Mouse (Mus musculus): ENCODE results near the gene Gm6337. TPM values are rescaled to one million over a fixed set of nuclear protein-coding genes. Genes with fewer than 3 reads are reported as not detected.
"Not testable (repeated sequence)": the region's sequence is repeated elsewhere in the genome, so short reads cannot be mapped to it uniquely, and the experiment has no call there.

Gm6337 gene
- polyA plus RNA-seq (2016; fragmentation: Nextera tagmentation; extraction: Ambion mirVana) = not detected in 2 replicates

DNA sequence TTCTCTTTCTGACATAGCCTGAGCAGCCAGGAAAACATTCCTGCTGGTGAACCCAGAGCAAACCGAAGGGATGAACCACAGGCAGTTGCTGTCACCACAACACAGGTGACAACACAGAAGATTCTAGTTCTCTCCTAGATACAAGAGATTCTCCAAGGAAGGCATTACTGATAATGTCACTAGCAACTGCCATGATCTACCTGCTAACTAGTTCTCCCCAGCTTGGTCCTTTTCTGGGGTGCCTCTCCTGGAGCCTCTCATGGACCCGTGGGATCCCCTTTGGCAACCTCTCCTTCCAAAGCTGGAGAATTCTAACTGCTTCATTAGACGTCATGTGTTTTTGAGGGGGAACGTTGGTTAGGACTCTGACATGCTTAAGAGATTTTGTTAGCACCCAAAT, at the start of gene Gm6337:
Gene Gm6337, minus strand, starts transcription at position 101 of the 400 bp plus-strand sequence.
- not testable (repeated sequence) for H3K4me3 ChIP-seq; H3K27ac ChIP-seq (replicated peaks); H3K36me3 ChIP-seq (replicated peaks); H3K4me1 ChIP-seq; H3K27me3 ChIP-seq (replicated peaks; ENCODE audit: low read depth, poor library complexity, severe bottlenecking); DNase-seq (ENCODE audit: low spot score); H3K9me3 ChIP-seq
- 93% methylated on average over 4 of the region's 4 CpGs for WGBS

DNA sequence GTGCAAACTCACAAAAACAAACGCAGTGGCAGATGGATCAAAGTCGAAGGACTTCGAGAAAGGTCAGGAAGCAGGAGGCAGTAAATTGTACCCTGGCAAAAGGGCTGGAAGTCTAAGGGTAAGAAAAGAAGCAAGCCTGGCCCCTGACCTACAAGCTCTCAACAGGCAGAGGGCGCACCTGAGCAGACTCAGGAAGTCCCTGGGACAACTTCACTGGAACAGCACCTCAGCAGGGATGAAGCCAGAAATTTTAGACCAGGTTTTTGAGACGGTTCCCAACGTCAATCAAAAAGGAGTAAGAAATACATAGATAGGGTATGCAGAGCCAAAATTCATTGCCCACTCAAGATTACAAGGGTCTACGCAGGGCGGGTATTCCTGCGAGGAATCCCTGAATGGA, 49.4 kb upstream of the Gm6337 start:
- peak overlapping the region; percentile 53; the same call in 1 of the 2 replicates for H3K4me3 ChIP-seq
- not testable (repeated sequence) for H3K27me3 ChIP-seq (replicated peaks; ENCODE audit: low read depth, poor library complexity, severe bottlenecking); H3K9me3 ChIP-seq; H3K27ac ChIP-seq (replicated peaks); H3K36me3 ChIP-seq (replicated peaks); H3K4me1 ChIP-seq
- DNase-seq (ENCODE audit: low spot score) = peak; percentile 7
- WGBS = 11% methylated on average over 9 of the region's 9 CpGs

DNA sequence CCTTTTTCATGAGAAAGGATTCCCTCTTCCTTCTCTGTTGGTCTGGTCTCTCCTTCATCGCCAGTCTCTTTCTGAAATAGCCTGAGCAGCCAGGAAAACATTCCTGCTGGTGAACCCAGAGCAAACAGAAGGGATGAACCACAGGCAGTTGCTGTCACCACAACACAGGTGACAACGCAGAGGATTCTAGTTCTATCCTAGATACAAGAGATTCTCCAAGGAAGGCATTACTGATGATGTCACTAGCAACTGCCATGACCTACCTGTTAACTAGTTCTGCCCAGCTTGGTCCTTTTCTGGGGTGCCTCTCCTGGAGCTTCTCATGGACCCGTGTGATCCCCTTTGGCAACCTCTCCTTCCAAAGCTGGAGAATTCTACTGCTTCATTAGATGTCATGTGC, 35.8 kb upstream of the Gm6337 start, which contains the start of gene Gm8206:
Gene Gm8206, minus strand, starts transcription at position 101 of the 400 bp plus-strand sequence.
- DNase-seq (ENCODE audit: low spot score); H3K4me3 ChIP-seq; H3K9me3 ChIP-seq; H3K27ac ChIP-seq (replicated peaks); H3K27me3 ChIP-seq (replicated peaks; ENCODE audit: low read depth, poor library complexity, severe bottlenecking); H3K36me3 ChIP-seq (replicated peaks); H3K4me1 ChIP-seq: not testable (repeated sequence)
- WGBS = 78% methylated on average over 3 of the region's 3 CpGs

Other genes with a start within 250 kb of the Gm6337 start
- gene Gm3424, start 227.9 kb downstream of the Gm6337 start, polyA plus RNA-seq (2016; fragmentation: Nextera tagmentation; extraction: Ambion mirVana) = not detected in 2 replicates
- 0.19 and 0.45 TPM in 2 replicates for gene Gm8237, start 177.9 kb downstream of the Gm6337 start, polyA plus RNA-seq (2016; fragmentation: Nextera tagmentation; extraction: Ambion mirVana)
- gene Gm3248, start 96.5 kb downstream of the Gm6337 start, polyA plus RNA-seq (2016; fragmentation: Nextera tagmentation; extraction: Ambion mirVana) = 0.36 and 0.39 TPM in 2 replicates
- not detected in 2 replicates for gene Gm3453, start 79.1 kb downstream of the Gm6337 start, polyA plus RNA-seq (2016; fragmentation: Nextera tagmentation; extraction: Ambion mirVana)
- 0.87 and 1.3 TPM in 2 replicates for gene Gm8206, start 35.7 kb upstream of the Gm6337 start, polyA plus RNA-seq (2016; fragmentation: Nextera tagmentation; extraction: Ambion mirVana)
- 2.9 and 3.1 TPM in 2 replicates for gene Gm3468, start 50.4 kb upstream of the Gm6337 start, polyA plus RNA-seq (2016; fragmentation: Nextera tagmentation; extraction: Ambion mirVana)
- gene Gm3476, start 67.5 kb upstream of the Gm6337 start, polyA plus RNA-seq (2016; fragmentation: Nextera tagmentation; extraction: Ambion mirVana) = not detected in 2 replicates
- gene Gm21560, start 161.0 kb upstream of the Gm6337 start, polyA plus RNA-seq (2016; fragmentation: Nextera tagmentation; extraction: Ambion mirVana) = not detected in 2 replicates
- 1.9 and 2.2 TPM in 2 replicates for gene Gm3411, start 229.0 kb upstream of the Gm6337 start, polyA plus RNA-seq (2016; fragmentation: Nextera tagmentation; extraction: Ambion mirVana)
- not detected in 2 replicates for gene Gm21103, start 246.6 kb upstream of the Gm6337 start, polyA plus RNA-seq (2016; fragmentation: Nextera tagmentation; extraction: Ambion mirVana)

Data from embryonic facial prominence, embryonic 10.5 days (tissue).